Mouse (Mus musculus): ENCODE data around the gene Sbf2. TPM values are rescaled to one million over a fixed set of nuclear protein-coding genes. Genes with fewer than 3 reads are reported as not detected.
A peak's percentile ranks its signal among the peaks of the same experiment; 100 is the strongest.

Gene Sbf2
- total and polyA plus RNA-seq, 2 experiments from 2014 or later, result 21.3 to 64.6 TPM

DNA sequence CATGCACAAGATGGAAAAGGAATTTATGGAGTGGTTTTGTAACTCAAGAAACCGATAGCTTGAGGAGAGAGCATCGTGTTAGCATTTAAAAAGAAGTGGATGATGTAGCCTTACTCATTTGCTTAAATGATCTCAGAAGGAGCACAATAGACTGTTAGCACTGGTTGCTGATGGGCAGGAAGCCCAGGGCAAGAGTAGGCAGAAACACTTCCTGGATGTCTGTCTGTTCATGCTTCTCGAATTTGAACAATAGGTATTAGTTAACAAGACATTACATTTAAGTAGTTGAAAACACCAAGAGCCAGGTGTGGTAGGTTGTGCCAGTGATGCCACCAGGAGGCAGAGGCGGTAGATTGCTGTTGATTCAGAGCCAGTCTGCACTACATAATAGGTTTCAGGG, 346.2 kb downstream of the Sbf2 start:
- no peaks in the 10 kb centered on the region for H3K9me3 ChIP-seq (replicated peaks; ENCODE audit: control insufficient read depth, low read length)
- TF ChIP-seq CTCF (IDR thresholded peaks at IDR 0.05; ENCODE audit: low read depth) (no peak), EP300 (IDR thresholded peaks at IDR 0.05; ENCODE audit: low read depth) (no peak)
- 70% methylated on average over 4 of the region's 4 CpGs for WGBS
- ATAC-seq (ENCODE audit: insufficient read depth, low read depth), result no peak
- H3K9ac ChIP-seq (replicated peaks; ENCODE audit: low read depth, low read length), result no peak overlapping the region
- H3K4me2 ChIP-seq (ENCODE audit: low read depth, low read length), result no peak overlapping the region
- H3K4me3 ChIP-seq (ENCODE audit: low read depth, low read length), result no peak overlapping the region
- no peak overlapping the region for H3K27ac ChIP-seq (ENCODE audit: low read depth)
- H3K4me1 ChIP-seq (ENCODE audit: control insufficient read depth, insufficient read depth), result no peaks in the 10 kb centered on the region
- H3K36me3 ChIP-seq (replicated peaks; ENCODE audit: control insufficient read depth, insufficient read depth, low read length), result peaks cover 18% of the 10 kb centered on the region
- no peaks in the 10 kb centered on the region for H3K27me3 ChIP-seq (ENCODE audit: control insufficient read depth, insufficient read depth, low read length)
- DNase-seq (ENCODE audit: low spot score), result no peak

DNA sequence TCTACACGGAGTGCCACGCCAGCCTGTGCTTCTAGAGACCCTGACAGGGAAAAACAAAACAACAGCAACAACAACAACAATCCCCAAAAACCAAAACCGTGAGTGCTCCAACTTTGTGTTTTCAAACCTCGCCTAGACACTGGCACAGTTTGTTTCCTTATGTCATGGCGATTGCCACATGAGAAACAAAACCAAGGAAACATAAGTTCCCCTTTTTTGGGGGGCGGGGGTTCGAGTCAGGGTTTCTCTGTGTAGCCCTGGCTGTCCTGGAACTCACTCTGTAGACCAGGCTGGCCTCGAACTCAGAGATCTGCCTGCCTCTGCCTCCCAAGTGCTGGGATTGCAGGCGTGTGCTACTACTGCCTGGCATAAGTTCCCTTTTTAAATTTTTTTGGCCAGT, 346.7 kb downstream of the Sbf2 start:
- no peak for TF ChIP-seq CTCF (IDR thresholded peaks at IDR 0.05; ENCODE audit: low read depth)
- TF ChIP-seq EP300 (IDR thresholded peaks at IDR 0.05; ENCODE audit: low read depth), result no peak

GRCm38 (mm10) chr7:110267014-110267413, 347.7 kb downstream of the Sbf2 start:
- Histone ChIP-seq H3K4me2 (ENCODE audit: low read depth, low read length) (no peak overlapping the region), H3K9ac (replicated peaks; ENCODE audit: low read depth, low read length) (no peak overlapping the region), H3K9me3 (replicated peaks; ENCODE audit: control insufficient read depth, low read length) (no peaks in the 10 kb centered on the region), H3K36me3 (replicated peaks; ENCODE audit: control insufficient read depth, insufficient read depth, low read length) (peaks cover 12% of the 10 kb centered on the region), H3K4me1 (ENCODE audit: control insufficient read depth, insufficient read depth) (peaks cover 4% of the 10 kb centered on the region), H3K27ac (ENCODE audit: low read depth) (no peak overlapping the region), H3K27me3 (ENCODE audit: control insufficient read depth, insufficient read depth, low read length) (no peaks in the 10 kb centered on the region), H3K4me3 (ENCODE audit: low read depth, low read length) (no peak overlapping the region)
- DNase-seq (ENCODE audit: low spot score) (no peak), ATAC-seq (ENCODE audit: insufficient read depth, low read depth) (no peak)
- TF ChIP-seq CTCF (IDR thresholded peaks at IDR 0.05; ENCODE audit: low read depth), result no peak
- TF ChIP-seq EP300 (IDR thresholded peaks at IDR 0.05; ENCODE audit: low read depth), result no peak

More for the DNA sequence above, 346.7 kb downstream of the Sbf2 start:
- WGBS, result 92% methylated on average over 9 of the region's 9 CpGs
- H3K9ac ChIP-seq (replicated peaks; ENCODE audit: low read depth, low read length), result no peak overlapping the region
- peaks cover 3% of the 10 kb centered on the region; the same call in 1 of the 2 replicates for H3K4me1 ChIP-seq (ENCODE audit: control insufficient read depth, insufficient read depth)
- no peak overlapping the region for H3K4me3 ChIP-seq (ENCODE audit: low read depth, low read length)
- H3K27me3 ChIP-seq (ENCODE audit: control insufficient read depth, insufficient read depth, low read length), result no peaks in the 10 kb centered on the region
- peaks cover 13% of the 10 kb centered on the region for H3K36me3 ChIP-seq (replicated peaks; ENCODE audit: control insufficient read depth, insufficient read depth, low read length)
- no peaks in the 10 kb centered on the region for H3K9me3 ChIP-seq (replicated peaks; ENCODE audit: control insufficient read depth, low read length)
- no peak overlapping the region for H3K27ac ChIP-seq (ENCODE audit: low read depth)
- H3K4me2 ChIP-seq (ENCODE audit: low read depth, low read length), result no peak overlapping the region
- ATAC-seq (ENCODE audit: insufficient read depth, low read depth), result no peak
- DNase-seq (ENCODE audit: low spot score), result no peak

DNA sequence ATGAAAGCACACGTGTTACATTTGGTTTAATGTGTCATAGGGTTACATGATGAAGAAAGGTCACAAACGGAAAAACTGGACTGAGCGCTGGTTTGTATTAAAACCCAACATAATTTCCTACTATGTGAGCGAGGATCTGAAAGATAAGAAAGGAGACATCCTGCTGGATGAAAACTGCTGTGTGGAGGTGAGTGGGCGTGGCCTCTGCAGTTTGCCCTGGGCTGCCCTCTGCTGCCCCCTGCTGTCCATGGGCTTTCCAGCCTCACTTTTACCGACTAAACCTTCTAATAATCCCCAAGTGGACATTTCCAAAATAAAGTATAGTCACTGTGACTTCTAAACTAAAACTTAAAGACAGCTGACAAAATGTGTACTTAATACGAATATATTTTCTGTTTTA, 348.9 kb downstream of the Sbf2 start:
- Histone ChIP-seq H3K27ac (ENCODE audit: low read depth) (no peak overlapping the region), H3K9ac (replicated peaks; ENCODE audit: low read depth, low read length) (no peak overlapping the region), H3K4me1 (ENCODE audit: control insufficient read depth, insufficient read depth) (peaks cover 6% of the 10 kb centered on the region), H3K27me3 (ENCODE audit: control insufficient read depth, insufficient read depth, low read length) (no peaks in the 10 kb centered on the region), H3K9me3 (replicated peaks; ENCODE audit: control insufficient read depth, low read length) (no peaks in the 10 kb centered on the region), H3K4me2 (ENCODE audit: low read depth, low read length) (no peak overlapping the region), H3K36me3 (replicated peaks; ENCODE audit: control insufficient read depth, insufficient read depth, low read length) (peaks cover 12% of the 10 kb centered on the region), H3K4me3 (ENCODE audit: low read depth, low read length) (no peak overlapping the region)
- DNase-seq (ENCODE audit: low spot score), result peak; percentile 76
- 19% methylated on average over 7 of the region's 7 CpGs for WGBS
- ATAC-seq (ENCODE audit: insufficient read depth, low read depth), result no peak
- TF ChIP-seq EP300 (IDR thresholded peaks at IDR 0.05; ENCODE audit: low read depth) (no peak), CTCF (IDR thresholded peaks at IDR 0.05; ENCODE audit: low read depth) (peak; percentile 96)

GRCm38 (mm10) chr7:110263474-110263873, 351.2 kb downstream of the Sbf2 start:
- ATAC-seq (ENCODE audit: insufficient read depth, low read depth), result no peak
- Histone ChIP-seq H3K27me3 (ENCODE audit: control insufficient read depth, insufficient read depth, low read length) (no peaks in the 10 kb centered on the region), H3K4me3 (ENCODE audit: low read depth, low read length) (no peak overlapping the region), H3K27ac (ENCODE audit: low read depth) (no peak overlapping the region), H3K9me3 (replicated peaks; ENCODE audit: control insufficient read depth, low read length) (no peaks in the 10 kb centered on the region), H3K4me1 (ENCODE audit: control insufficient read depth, insufficient read depth) (peaks cover 13% of the 10 kb centered on the region), H3K36me3 (replicated peaks; ENCODE audit: control insufficient read depth, insufficient read depth, low read length) (peaks cover 1% of the 10 kb centered on the region; the same call in 1 of the 2 replicates), H3K9ac (replicated peaks; ENCODE audit: low read depth, low read length) (no peak overlapping the region), H3K4me2 (ENCODE audit: low read depth, low read length) (no peak overlapping the region)
- 54% methylated on average over 1 of the region's 1 CpGs for WGBS
- no peak for DNase-seq (ENCODE audit: low spot score)
- TF ChIP-seq EP300 (IDR thresholded peaks at IDR 0.05; ENCODE audit: low read depth) (no peak), CTCF (IDR thresholded peaks at IDR 0.05; ENCODE audit: low read depth) (no peak)

GRCm38 (mm10) chr7:110262661-110263060, 352.1 kb downstream of the Sbf2 start:
- peaks cover 5% of the 10 kb centered on the region; the same call in 1 of the 2 replicates for H3K36me3 ChIP-seq (replicated peaks; ENCODE audit: control insufficient read depth, insufficient read depth, low read length)
- H3K4me3 ChIP-seq (ENCODE audit: low read depth, low read length), result no peak overlapping the region
- no peak overlapping the region for H3K27ac ChIP-seq (ENCODE audit: low read depth)
- ATAC-seq (ENCODE audit: insufficient read depth, low read depth) (no peak), DNase-seq (ENCODE audit: low spot score) (no peak)
- no peak overlapping the region for H3K4me2 ChIP-seq (ENCODE audit: low read depth, low read length)
- peaks cover 13% of the 10 kb centered on the region for H3K4me1 ChIP-seq (ENCODE audit: control insufficient read depth, insufficient read depth)
- H3K9me3 ChIP-seq (replicated peaks; ENCODE audit: control insufficient read depth, low read length), result no peaks in the 10 kb centered on the region
- no peak overlapping the region for H3K9ac ChIP-seq (replicated peaks; ENCODE audit: low read depth, low read length)
- 64% methylated on average over 1 of the region's 1 CpGs for WGBS
- TF ChIP-seq EP300 (IDR thresholded peaks at IDR 0.05; ENCODE audit: low read depth) (no peak), CTCF (IDR thresholded peaks at IDR 0.05; ENCODE audit: low read depth) (no peak)
- no peaks in the 10 kb centered on the region for H3K27me3 ChIP-seq (ENCODE audit: control insufficient read depth, insufficient read depth, low read length)

Data from heart, postnatal 0 days (tissue).